Mouse (Mus musculus) hindbrain, embryonic 14.5 days (tissue): ENCODE results near the gene Sbno2. TPM values are rescaled to one million over a fixed set of nuclear protein-coding genes. Genes with fewer than 3 reads are reported as not detected.

Experiments
- ATAC-seq: fragments of 200-750 bp; cut with Nextera tagmentation; 2 replicates; pipeline ENCODE4 v1.8.0; 2017; ENCODE audit warnings: moderate number of reproducible peaks, mild to moderate bottlenecking, moderate TSS enrichment, moderate library complexity; ENCODE audit not compliant: low FRiP score
- DNase-seq: peaks from one replicate; pipeline ENCODE4 v3.0.0-alpha.2; 2015; ENCODE audit warnings: low spot score
- H3K27ac ChIP-seq: fragments of 300-500 bp; sonication (generic); 2 replicates; pipeline ENCODE4 v1.5.1; 2014; ENCODE audit warnings: mild to moderate bottlenecking, moderate library complexity
- H3K27me3 ChIP-seq: fragments of 300-500 bp; sonication (generic); 2 replicates; pipeline ENCODE4 v1.6.1; 2014; ENCODE audit warnings: mild to moderate bottlenecking, low read length, mixed read lengths; ENCODE audit not compliant: control insufficient read depth, insufficient read depth
- H3K36me3 ChIP-seq: fragments of 300-500 bp; sonication (generic); replicated peaks from 2 replicates; pipeline ENCODE4 v1.6.1; 2014; ENCODE audit not compliant: control insufficient read depth, insufficient read depth
- H3K4me1 ChIP-seq: fragments of 300-500 bp; sonication (generic); replicated peaks from 2 replicates; pipeline ENCODE4 v1.6.1; 2014; ENCODE audit warnings: antibody characterized with exemption, low read length, mixed read lengths; ENCODE audit not compliant: control insufficient read depth, insufficient read depth
- H3K4me2 ChIP-seq: fragments of 300-500 bp; sonication (generic); replicated peaks from 2 replicates; pipeline ENCODE4 v1.6.1; 2014; ENCODE audit warnings: mild to moderate bottlenecking, moderate library complexity
- H3K4me3 ChIP-seq: fragments of 300-500 bp; sonication (generic); replicated peaks from 2 replicates; pipeline ENCODE4 v1.5.1; 2014; ENCODE audit warnings: mild to moderate bottlenecking, low read length
- H3K9ac ChIP-seq: fragments of 300-500 bp; sonication (generic); 2 replicates; pipeline ENCODE4 v1.6.1; 2014
- H3K9me3 ChIP-seq: fragments of 300-500 bp; sonication (generic); 2 replicates; pipeline ENCODE4 v1.6.1; 2016; ENCODE audit warnings: low read length; ENCODE audit not compliant: control insufficient read depth
- WGBS: fragments of 180-500 bp; shearing (Covaris S2); extraction: QIAGEN DNeasy Blood & Tissue Kit; methylation state at CpG from one replicate; pipeline ENCODE4 v1.1.7; 2014; 5-methylcytosine and 5-hydroxymethylcytosine counted together
- polyA plus RNA-seq: library from polyadenylated mRNA; unstranded; fragments of >200 nt; fragmentation: Nextera tagmentation; extraction: Ambion mirVana; gene quantifications from 2 replicates; pipeline ENCODE4 v1.2.1, GENCODE M21; 2014

Sbno2 gene
- polyA plus RNA-seq, 1 experiment from 2014 or later = 12.6 TPM

DNA sequence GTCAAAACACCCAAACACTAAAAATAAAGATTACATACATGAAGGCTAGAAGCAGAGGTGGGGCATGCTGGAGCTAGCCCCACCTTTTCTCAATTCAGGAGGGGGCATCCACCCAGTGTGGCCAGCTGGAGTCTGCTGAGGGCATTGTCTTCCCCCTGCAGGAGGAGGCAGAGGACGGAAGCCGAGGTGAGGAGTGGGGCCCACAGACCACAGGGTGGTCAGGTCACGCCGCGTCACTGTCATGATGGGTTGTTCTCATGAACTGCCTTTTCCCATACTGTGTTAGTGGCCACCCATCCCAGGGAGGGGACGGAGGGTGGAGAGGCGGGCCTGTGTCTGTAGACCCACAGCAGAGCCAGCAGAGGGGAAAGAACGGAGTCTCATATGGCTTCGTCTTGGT, 75.2 kb downstream of the Sbno2 start:
- no peak for ATAC-seq
- WGBS = 73% methylated on average over 9 of the region's 9 CpGs
- no peak overlapping the region for H3K27ac ChIP-seq
- no peak for DNase-seq
- no peak overlapping the region for H3K4me2 ChIP-seq
- no peak overlapping the region for H3K9ac ChIP-seq
- no peak overlapping the region for H3K4me3 ChIP-seq
- no peaks in the 10 kb centered on the region for H3K4me1 ChIP-seq
- peaks cover 8% of the 10 kb centered on the region for H3K36me3 ChIP-seq
- H3K9me3 ChIP-seq = no peaks in the 10 kb centered on the region
- no peaks in the 10 kb centered on the region for H3K27me3 ChIP-seq

DNA sequence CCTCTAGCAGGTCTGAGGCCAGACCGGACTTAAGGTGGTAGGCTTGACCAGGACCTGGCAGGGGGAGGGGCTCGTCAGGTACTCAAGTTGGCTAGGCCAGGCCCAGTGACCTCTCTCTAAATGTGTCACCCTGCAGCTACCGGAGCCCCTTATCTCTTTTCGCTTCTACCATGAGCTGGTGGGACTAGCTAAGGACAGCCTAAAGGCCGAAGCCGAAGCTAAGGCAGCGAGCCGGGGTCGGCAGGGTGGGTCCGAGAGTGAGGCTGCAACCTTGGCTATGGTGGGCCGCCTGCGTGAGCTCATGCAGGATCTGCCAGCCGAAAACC, 76.9 kb downstream of the Sbno2 start:
- Histone ChIP-seq H3K4me1 (no peaks in the 10 kb centered on the region), H3K36me3 (no peaks in the 10 kb centered on the region), H3K27me3 (no peaks in the 10 kb centered on the region), H3K4me3 (no peak overlapping the region), H3K9me3 (no peaks in the 10 kb centered on the region), H3K4me2 (no peak overlapping the region), H3K27ac (no peak overlapping the region), H3K9ac (no peak overlapping the region)
- ATAC-seq (no peak), DNase-seq (no peak)
- 91% methylated on average over 13 of the region's 13 CpGs for WGBS

DNA sequence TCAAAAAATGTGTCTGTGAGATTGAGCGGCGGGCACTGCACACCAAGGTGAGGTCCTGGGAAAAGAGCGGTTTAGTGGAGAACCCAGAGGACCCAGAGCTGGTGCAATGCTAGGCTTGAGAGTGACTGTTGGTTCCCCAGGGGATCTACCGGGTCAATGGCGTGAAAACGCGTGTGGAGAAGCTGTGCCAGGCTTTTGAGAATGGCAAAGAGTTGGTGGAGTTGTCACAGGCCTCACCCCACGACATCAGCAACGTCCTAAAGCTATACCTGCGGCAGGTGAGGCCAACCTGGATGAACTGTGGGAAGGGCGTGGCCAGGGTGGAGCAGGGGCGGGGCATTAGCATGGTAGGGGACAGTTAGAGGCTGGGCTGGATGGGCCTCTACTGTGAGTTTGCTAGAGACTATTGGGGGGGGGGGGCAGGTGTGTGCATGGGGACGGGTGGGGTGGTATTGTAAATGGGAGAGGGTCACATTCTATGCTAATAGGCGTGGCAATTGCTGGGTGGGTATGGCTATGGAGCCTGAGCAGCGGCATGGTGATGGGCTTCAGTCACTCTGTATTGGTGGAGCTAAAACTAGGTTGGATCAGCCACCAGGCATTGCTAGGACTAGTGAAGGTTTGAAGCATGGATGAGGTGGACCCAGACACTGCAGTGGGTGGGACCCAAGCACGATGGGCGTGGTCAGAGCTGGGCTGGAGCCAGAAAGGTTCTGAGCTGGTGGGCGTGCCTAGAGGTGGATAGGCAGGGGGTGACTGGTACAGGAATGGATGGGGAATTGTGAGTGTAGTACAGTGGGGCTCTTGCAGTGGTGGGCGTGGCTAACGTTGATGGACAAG, 77.5 kb downstream of the Sbno2 start:
- Histone ChIP-seq H3K4me3 (no peak overlapping the region), H3K4me1 (no peaks in the 10 kb centered on the region), H3K36me3 (no peaks in the 10 kb centered on the region), H3K4me2 (no peak overlapping the region), H3K27me3 (no peaks in the 10 kb centered on the region), H3K9ac (no peak overlapping the region), H3K27ac (no peak overlapping the region), H3K9me3 (no peaks in the 10 kb centered on the region)
- DNase-seq = no peak
- no peak for ATAC-seq
- WGBS = 71% methylated on average over 20 of the region's 20 CpGs

DNA sequence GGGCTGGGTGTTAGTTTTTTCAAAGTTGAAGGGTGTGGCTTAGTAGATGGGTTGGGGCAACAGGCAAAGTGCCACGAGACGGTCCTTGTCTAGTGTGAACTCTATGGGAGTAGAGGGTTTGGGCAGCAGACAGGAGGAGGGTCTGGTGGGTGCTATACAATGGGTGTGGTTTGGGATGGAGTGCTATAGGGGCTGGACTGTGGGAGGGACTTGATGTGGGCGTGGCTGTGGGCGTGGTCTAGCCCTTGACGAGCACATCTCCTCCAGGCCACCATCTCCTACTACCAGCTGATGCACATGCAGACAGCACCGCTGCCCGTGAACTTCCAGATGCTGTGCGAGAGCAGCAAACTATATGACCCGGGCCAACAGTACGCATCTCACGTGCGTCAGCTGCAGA, 79.5 kb downstream of the Sbno2 start:
- 67% methylated on average over 12 of the region's 12 CpGs for WGBS
- DNase-seq = no peak
- H3K9me3 ChIP-seq = no peaks in the 10 kb centered on the region
- no peaks in the 10 kb centered on the region for H3K36me3 ChIP-seq
- no peaks in the 10 kb centered on the region for H3K4me1 ChIP-seq
- H3K4me3 ChIP-seq = no peak overlapping the region
- H3K27me3 ChIP-seq = no peaks in the 10 kb centered on the region
- H3K9ac ChIP-seq = no peak overlapping the region
- no peak overlapping the region for H3K4me2 ChIP-seq
- ATAC-seq = no peak
- H3K27ac ChIP-seq = no peak overlapping the region

DNA sequence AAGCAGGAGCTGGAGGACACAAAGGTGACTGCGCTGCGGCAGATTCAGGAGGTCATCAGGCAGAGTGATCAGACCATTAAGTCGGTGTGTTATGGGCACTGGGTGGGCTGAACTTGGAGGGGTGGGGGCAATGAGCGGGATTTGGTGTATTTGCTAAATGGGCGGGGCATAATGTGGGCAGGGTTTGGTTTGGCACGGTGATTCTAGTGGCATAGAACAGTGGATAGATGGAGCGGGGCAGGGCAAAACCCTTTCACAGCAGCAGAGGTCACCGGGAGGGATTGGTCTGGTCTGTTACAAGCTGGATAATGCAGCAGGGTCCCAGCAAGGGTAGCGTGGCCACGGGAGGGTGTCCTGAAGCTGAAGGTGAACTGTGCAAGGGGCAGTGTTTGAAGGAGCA, 79.9 kb downstream of the Sbno2 start:
- ATAC-seq = no peak
- H3K9me3 ChIP-seq = no peaks in the 10 kb centered on the region
- no peak for DNase-seq
- H3K4me3 ChIP-seq = no peak overlapping the region
- H3K4me1 ChIP-seq = no peaks in the 10 kb centered on the region
- H3K27me3 ChIP-seq = peaks cover 2% of the 10 kb centered on the region; the same call in 1 of the 2 replicates
- no peak overlapping the region for H3K27ac ChIP-seq
- 77% methylated on average over 10 of the region's 10 CpGs for WGBS
- no peak overlapping the region for H3K4me2 ChIP-seq
- no peak overlapping the region for H3K9ac ChIP-seq
- no peaks in the 10 kb centered on the region for H3K36me3 ChIP-seq

DNA sequence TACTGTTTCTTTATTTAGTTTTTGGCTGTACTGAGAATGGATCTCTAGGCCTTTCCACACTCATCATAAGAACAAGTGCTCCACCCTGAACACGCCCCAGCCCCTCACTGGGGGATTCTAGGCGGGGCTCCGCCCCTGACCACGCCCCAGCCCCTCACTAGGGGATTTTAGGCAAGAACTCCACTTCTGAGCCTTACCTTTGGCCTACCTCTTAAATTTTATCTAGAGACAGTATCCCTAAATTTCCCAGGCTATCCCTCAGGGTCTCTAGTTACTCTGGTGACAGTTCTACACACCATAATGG, 80.4 kb downstream of the Sbno2 start:
- no peak for DNase-seq
- Histone ChIP-seq H3K4me1 (no peaks in the 10 kb centered on the region), H3K9ac (no peak overlapping the region), H3K36me3 (no peaks in the 10 kb centered on the region), H3K27me3 (peaks cover 7% of the 10 kb centered on the region), H3K4me3 (no peak overlapping the region), H3K9me3 (no peaks in the 10 kb centered on the region), H3K4me2 (no peak overlapping the region), H3K27ac (no peak overlapping the region)
- 61% methylated on average over 4 of the region's 4 CpGs for WGBS
- ATAC-seq = no peak

DNA sequence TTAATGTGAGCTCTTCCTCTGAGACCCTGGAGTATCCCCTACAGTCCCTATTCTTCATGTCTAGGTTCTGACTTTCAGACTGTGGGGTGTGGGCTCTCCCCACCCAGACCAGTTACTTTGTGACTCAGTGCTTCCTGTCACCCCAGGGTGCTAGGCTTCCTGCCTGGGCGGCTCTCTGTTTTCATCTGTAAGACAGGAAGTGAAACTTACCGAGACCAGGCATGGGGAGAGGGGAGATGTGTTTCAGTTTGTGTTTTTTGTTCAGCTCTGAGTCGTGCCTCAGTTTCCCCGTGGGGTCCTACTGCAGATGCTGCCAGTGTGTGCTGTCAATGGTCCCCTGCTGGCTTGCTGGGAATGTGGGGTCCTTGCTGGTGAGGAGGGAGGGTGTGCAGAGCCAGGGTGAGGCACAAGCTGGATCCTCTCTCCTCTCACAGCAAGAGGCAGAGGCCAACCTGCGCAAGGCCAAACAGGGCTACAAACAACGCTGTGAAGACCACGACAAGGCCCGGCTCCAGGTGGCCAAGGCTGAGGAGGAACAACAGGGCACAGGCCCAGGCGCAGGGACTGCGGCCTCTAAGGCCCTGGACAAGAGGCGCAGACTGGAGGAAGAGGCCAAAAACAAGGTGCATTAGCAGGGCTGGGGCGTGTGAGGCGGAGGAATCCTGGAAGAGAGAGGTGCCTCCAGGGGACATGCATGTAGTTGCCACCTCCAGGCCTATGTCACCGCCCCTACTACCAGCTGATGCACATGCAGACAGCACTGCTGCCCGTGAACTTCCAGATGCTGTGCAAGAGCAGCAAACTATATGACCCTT, 80.9 kb downstream of the Sbno2 start:
- Histone ChIP-seq H3K9me3 (no peaks in the 10 kb centered on the region), H3K27ac (no peak overlapping the region), H3K4me2 (no peak overlapping the region), H3K36me3 (no peaks in the 10 kb centered on the region), H3K4me1 (no peaks in the 10 kb centered on the region), H3K9ac (no peak overlapping the region), H3K27me3 (peaks cover 12% of the 10 kb centered on the region), H3K4me3 (no peak overlapping the region)
- no peak for ATAC-seq
- no peak for DNase-seq
- 80% methylated on average over 15 of the region's 15 CpGs for WGBS

DNA sequence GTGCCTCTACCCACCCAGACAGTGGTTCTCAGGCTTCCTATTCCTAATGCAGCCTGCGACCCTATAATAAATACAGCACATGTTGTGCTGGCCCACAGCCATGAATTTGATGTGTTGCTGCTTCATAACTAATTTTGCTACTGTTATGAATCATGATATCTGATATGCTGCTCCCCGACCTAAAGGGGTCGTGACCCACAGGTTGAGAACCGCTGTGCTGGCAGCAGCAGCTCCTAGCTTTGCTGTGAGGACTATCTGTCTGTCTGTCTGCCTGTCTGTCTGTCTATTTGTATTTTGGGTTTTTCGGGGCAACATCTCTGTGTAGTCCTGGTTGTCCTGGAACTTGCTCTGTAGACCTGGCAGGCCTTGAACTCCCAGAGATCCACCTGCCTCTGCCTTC, 81.6 kb downstream of the Sbno2 start:
- no peak for ATAC-seq
- Histone ChIP-seq H3K27me3 (peaks cover 18% of the 10 kb centered on the region), H3K36me3 (no peaks in the 10 kb centered on the region), H3K9ac (no peak overlapping the region), H3K27ac (no peak overlapping the region), H3K4me1 (no peaks in the 10 kb centered on the region), H3K4me2 (no peak overlapping the region), H3K9me3 (no peaks in the 10 kb centered on the region), H3K4me3 (no peak overlapping the region)
- 84% methylated on average over 5 of the region's 5 CpGs for WGBS
- DNase-seq = no peak

DNA sequence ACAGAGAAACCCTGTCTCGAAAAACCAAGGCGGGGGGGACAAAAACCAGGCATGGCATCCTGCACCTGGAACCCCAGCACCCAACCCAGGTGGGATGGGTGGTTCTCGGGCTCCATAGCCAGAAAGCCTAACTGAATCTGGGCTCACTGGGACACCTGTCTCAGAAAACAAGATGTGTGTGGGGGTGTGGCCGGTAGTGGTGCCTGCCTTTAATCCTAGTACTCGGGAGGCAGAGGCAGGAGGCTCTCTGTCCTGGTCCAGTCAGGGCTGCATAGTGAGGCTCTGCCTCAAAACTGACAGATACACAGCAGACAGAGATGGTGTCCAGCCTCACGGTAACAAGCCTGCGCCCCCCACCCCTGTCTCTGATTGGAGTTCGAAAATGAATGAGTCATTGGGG, 82.6 kb downstream of the Sbno2 start:
- 90% methylated on average over 8 of the region's 8 CpGs for WGBS
- no peak for DNase-seq
- no peaks in the 10 kb centered on the region for H3K4me1 ChIP-seq
- no peaks in the 10 kb centered on the region for H3K36me3 ChIP-seq
- H3K27ac ChIP-seq = no peak overlapping the region
- H3K27me3 ChIP-seq = peaks cover 22% of the 10 kb centered on the region
- no peak for ATAC-seq
- H3K9me3 ChIP-seq = no peaks in the 10 kb centered on the region
- H3K4me3 ChIP-seq = no peak overlapping the region
- H3K4me2 ChIP-seq = no peak overlapping the region
- H3K9ac ChIP-seq = no peak overlapping the region
